Mouse (Mus musculus): ENCODE results near the gene Thtpa.
A peak's percentile ranks its signal among the peaks of the same experiment; 100 is the strongest.

The Thtpa gene

GRCm38 (mm10) chr14:55105386-55105785 is 10.8 kb downstream of the Thtpa start:
- no peak for DNase-seq (ENCODE audit: low read depth, low spot score)

- DNase-seq (ENCODE audit: low read depth, low spot score), result peak; percentile 95
These were observed 11.5 kb downstream of the Thtpa start, which contains the start of gene Ap1g2 for GRCm38 (mm10) chr14:55105836-55106809. Ap1g2 (minus strand) TSS chr14:55106593.

DNA sequence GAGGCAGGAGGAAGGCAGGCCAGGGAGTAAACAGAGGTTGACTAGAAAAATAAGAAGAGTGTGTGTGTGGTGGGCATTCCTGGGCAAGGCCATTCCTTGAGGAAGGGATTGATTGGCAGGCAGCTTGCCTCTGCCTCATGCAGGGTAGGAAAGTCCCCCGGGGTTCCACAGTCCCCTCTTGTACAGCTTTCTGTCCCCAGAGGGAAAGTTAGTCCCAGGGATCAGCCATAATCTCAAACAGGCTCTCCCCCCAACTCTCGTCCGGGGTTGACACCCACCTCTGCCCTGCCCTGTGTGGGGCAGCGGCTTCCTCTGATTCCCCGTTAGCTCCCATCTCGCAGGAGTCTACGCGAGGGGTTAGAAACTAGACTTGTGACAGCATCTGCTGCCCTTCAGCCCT is 12.4 kb downstream of the Thtpa start:
- no peak for DNase-seq (ENCODE audit: low read depth, low spot score)

- DNase-seq (ENCODE audit: low read depth, low spot score), result peak; percentile 99
These were observed 13.8 kb downstream of the Thtpa start for GRCm38 (mm10) chr14:55108202-55108870.

DNA sequence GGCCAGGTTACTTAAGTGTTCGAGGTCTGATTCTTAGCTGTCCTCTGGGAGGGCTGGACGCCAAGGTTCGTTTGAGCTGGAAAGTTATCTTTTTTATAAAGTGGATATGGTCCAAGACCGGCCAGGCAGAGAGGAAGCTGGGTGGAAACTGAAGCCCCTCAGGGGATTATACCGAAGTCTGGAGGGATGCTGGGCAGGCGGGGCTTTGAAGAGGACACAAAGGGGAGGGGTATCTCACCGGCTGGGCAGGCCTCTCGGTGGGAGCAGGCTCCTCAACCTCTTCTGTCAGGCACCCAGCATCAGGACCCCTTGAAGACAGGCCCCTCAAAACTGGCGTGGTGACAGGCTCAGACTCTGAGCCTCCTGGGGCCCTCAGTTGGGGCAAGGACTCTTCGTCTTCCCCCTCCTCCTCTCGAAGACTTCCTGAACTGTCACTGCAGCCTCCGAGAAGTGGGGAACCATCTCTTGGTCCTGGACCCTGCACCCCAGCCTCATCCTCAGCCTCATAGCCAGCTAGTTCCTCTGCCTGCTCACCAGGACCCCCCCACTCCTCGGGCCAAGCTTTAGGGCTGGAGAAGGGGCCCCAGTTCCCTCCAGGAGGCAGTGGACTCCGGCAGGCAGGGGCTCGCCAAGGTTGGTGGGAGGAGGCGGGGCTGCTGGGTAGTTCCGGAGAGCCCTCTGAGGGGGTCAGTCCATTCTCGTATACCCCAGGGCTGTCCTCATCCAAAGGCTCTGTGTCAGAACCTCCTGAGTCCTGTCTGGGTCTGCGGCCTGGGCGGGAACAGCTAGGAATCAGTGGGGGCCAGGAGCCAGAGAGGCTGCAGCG is 14.7 kb downstream of the Thtpa start:
- DNase-seq (ENCODE audit: low read depth, low spot score), result peak; percentile 16

DNA sequence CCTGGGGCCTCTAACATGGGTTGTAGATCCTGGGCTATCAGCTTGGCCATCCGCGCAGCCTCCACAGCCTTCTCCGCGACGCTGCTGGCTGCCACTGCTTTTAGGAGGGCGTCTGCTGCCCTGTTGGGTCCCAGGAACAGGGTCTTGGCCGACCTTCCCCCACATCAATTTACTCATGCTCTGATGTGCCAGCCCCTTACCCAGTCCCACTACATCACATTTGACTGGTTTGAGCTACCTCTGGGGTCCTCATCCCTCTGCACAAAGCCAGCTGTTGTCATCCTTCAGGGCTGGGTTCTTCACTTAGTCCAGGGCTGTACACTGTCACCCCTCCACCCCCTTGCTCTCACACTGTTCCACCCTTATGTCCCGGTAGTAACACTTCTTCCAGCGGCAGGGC is 15.5 kb downstream of the Thtpa start:
- peak; percentile 20 for DNase-seq (ENCODE audit: low read depth, low spot score)

DNA sequence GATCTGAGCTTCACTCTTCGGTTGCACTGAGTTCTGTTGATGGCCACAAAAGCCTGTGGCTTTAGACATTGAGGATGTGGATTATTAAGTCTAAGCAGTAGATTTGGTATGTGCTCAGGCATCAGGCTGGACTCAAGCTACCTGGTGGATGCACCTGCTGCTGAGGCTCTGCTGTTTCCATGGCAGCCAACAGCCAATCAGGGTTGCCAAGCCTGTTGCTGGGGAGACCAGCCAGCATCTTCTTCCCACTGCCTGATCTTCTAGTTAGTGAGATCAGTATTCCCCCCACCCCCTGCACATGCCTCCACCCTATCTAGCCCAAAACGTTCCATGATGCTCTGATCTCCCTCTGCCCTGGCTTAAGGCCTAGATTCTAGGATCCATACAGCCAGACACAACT is 17.1 kb downstream of the Thtpa start:
- DNase-seq (ENCODE audit: low read depth, low spot score), result peak; percentile 92

- peak; percentile 14 for DNase-seq (ENCODE audit: low read depth, low spot score)
These were observed 18.9 kb downstream of the Thtpa start for GRCm38 (mm10) chr14:55113351-55113974.

DNA sequence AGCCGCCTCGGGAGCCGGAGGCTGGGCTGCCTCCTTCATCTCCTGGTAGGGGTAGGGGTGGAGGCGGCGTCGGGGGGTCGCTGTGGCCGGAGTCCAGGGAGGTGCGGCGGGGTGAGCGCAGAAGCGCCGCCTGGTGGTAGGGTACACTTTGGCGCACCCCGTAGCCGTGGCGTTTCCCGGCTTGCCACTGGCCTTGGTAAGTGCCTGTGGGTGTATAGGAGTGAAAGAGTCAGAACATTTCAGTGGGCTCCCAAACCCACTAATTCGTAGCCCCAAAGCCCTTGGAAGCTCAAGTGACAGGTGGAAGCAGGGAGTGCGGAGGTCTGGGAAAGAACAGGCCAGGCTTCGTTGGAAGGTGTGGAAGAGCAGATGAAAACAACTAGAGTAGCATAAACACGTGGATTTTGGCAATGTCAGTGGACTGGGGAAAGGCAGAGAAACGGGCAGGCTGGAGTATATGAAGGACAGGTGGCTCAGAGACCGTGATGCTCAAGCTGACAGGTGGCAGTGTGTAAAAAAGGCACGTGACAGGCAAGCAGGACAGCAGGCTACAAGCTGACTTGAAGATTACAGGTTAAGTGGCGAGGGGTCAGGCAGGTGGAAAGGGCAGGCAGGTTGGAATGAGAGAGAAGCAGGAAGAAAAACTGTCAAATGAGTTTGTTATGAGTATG is 19.5 kb downstream of the Thtpa start:
- peak; percentile 91 for DNase-seq (ENCODE audit: low read depth, low spot score)

DNA sequence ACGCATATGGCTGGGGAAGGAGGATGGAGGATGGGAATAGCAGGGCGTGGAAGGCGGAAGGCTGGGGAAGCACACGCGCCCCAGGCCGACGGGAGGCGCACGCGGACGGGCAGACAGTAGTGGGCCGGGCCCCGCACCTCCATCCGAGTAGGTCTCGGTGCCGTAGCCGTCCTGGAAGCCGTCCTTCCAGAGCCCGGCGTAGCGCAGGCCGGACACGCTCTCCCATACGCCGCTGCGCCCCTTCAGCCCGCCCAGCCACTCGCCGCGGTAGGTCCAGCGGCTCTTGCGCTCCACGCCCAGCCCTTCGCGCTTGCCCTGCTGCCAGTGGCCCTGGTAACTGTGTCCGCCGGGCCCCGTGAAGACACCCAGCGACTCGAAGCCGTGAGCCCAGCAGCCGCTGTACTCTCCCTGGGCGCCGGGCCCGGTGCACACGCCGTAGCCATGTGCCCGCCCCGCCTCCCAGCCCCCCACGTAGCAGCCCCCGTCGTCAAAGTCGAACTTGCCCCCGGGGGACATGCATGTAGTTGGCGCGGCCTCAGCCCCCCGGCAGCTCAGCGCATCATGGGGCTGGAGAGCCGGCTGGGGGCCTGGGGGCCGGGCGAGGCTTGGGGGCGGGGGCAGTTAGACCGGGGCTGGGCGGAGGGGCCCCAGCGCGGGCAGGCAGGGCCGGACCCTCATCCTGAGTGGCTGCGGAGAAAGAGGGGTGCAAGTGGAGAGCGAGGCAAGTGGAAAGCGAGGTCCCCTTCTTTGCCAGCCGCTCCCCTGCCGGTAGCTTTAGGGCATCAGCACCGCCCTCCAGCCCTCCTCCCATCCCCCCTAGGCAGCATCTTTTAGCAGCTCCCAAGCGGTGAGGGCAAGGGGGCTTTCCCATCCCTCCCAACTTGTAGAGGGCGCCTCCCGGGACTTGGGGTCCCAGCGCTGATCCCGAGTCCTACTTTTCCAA is 20.4 kb downstream of the Thtpa start:
- peak; percentile 92 for DNase-seq (ENCODE audit: low read depth, low spot score)

GRCm38 (mm10) chr14:55115846-55116245 is 21.3 kb downstream of the Thtpa start:
- DNase-seq (ENCODE audit: low read depth, low spot score), result peak; percentile 65

DNA sequence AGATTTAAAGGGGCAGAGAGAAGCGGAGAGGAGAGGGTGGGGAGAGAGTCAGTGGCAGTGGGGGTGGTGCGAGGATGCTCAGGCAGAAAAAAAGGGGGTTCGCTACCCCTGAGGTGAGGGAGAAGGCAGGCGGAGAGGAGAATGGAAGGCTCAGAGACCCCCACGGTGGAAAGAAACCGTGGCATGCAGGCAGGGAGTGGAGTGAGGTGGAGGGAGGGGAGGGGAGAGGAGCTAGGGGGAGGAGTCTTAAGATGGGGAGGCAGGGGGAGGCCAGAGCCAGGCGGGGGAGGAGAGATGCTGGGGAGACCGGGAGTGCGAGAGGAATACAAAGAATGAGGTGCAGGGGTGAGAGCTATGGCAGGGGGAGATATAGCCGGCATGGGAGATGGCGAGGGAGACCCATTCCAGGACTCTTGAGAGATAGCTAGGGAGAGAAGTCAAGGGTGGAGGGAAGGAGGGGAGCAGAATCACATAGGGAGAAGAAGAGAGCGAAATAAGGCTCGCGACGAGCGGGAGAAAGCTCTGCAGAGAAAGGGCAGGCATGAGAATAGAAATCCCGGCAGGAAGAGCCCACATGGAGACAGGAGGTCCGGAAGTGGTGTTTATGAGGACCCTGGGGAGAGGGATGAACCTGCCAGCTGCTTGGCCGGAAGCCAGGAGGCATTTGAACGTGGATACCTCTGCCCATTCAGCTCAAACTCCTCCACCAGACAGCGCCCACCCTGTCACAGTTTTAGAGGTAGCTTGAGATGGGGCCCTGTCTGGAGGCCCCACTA is 22.0 kb downstream of the Thtpa start, which contains the start of gene Jph4:
Jph4 (minus strand) TSS at position 511 of the 776 bp plus-strand sequence.
- DNase-seq (ENCODE audit: low read depth, low spot score), result peak; percentile 97

- peak; percentile 97 for DNase-seq (ENCODE audit: low read depth, low spot score)
These were observed 24.3 kb downstream of the Thtpa start for GRCm38 (mm10) chr14:55118852-55119251.

- peak; percentile 70 for DNase-seq (ENCODE audit: low read depth, low spot score)
These were observed 25.0 kb downstream of the Thtpa start for GRCm38 (mm10) chr14:55119421-55120134.

GRCm38 (mm10) chr14:55121947-55122346 is 27.4 kb downstream of the Thtpa start:
- peak; percentile 99 for DNase-seq (ENCODE audit: low read depth, low spot score)

DNA sequence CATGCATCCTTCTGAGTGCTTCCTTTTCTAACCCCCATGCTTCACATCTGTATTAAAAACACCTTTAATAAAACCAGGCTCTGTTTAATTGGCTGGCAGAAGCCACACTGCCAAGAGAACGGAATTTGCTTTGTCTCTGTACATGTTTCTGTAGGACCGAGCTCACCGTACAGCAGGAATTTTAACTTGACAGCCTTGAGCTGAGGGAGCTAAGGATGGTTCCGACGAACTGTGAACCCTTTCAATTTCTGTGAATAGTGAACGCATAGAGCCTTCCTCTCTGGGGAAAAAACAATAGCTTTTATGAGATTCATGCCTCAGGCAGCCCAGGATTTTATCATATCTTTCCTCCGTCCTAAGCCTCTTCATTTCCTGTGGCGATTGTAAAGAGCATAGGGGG is 27.8 kb downstream of the Thtpa start:
- DNase-seq (ENCODE audit: low read depth, low spot score), result no peak

GRCm38 (mm10) chr14:55125711-55126110 is 31.1 kb downstream of the Thtpa start:
- peak; percentile 73 for DNase-seq (ENCODE audit: low read depth, low spot score)

- peak; percentile 68 for DNase-seq (ENCODE audit: low read depth, low spot score)
These were observed 31.9 kb downstream of the Thtpa start for GRCm38 (mm10) chr14:55126521-55126920.

All from brain, adult 2 months (tissue).